ENCODE assay signal across 9 mouse cellular contexts in genomic region chr3:129308102-129308752, GRCm38 (mm10). TPM values are rescaled to one million over a fixed set of nuclear protein-coding genes. Genes with fewer than 3 reads are reported as not detected.
DNase-seq lines count a peak whose midpoint lies in the region; ATAC-seq and TF ChIP-seq lines count a peak whose summit lies in the region.
"Had no signal": no experiment of that assay in that cellular context is flagged by ENCODE, and none has a peak within 500 bp of the region (broad histone marks: within the 10 kb centered on the region; RNA-seq: fewer than 3 reads in every experiment).

No protein-coding gene starts in this region.

- H3K9ac ChIP-seq in kidney, embryonic 15.5 days: no peak overlapping the region
- H3K9ac ChIP-seq: embryonic facial prominence, embryonic 15.5 days had no signal

- H3K4me2 ChIP-seq in kidney, embryonic 15.5 days: no peak overlapping the region
- H3K4me2 ChIP-seq: embryonic facial prominence, embryonic 15.5 days had no signal

- H3K9me3 ChIP-seq in kidney, embryonic 15.5 days (replicated peaks): no peaks in the 10 kb centered on the region
- no peaks in the 10 kb centered on the region for H3K9me3 ChIP-seq in G1E (replicated peaks)
- H3K9me3 ChIP-seq: embryonic facial prominence, embryonic 15.5 days had no signal

- no peak overlapping the region for H3K27ac ChIP-seq in kidney, embryonic 15.5 days
- H3K27ac ChIP-seq: embryonic facial prominence, embryonic 15.5 days had no signal

- no peaks in the 10 kb centered on the region for H3K27me3 ChIP-seq in kidney, embryonic 15.5 days
- H3K27me3 ChIP-seq in G1E (ENCODE audit: insufficient read depth, low read length): no peaks in the 10 kb centered on the region
- H3K27me3 ChIP-seq: embryonic facial prominence, embryonic 15.5 days had no signal

- no peak overlapping the region for H3K4me3 ChIP-seq in kidney, embryonic 15.5 days (replicated peaks)
- no peak overlapping the region for H3K4me3 ChIP-seq in G1E (ENCODE audit: low read depth, low read length)
- H3K4me3 ChIP-seq: embryonic facial prominence, embryonic 15.5 days had no signal

- DNase-seq in kidney, adult 18-20 months: no peak
- no peak for DNase-seq in G1E (ENCODE audit: low spot score)
- peak; percentile 28 for DNase-seq in kidney, postnatal 14 days
- peak; percentile 50 for DNase-seq in retina, postnatal 7 days (ENCODE audit: low read depth, low spot score)
- no peak for DNase-seq in ovary, postnatal 14 days (ENCODE audit: low spot score)
- no peak for DNase-seq in spleen, postnatal 4 days (ENCODE audit: low spot score in 2 of 2)

- H3K4me1 ChIP-seq in kidney, embryonic 15.5 days: peaks cover 20% of the 10 kb centered on the region
- no peaks in the 10 kb centered on the region for H3K4me1 ChIP-seq in G1E (ENCODE audit: insufficient read depth, low read depth, low read length)

- 34% methylated on average over 10 of the region's 10 CpGs for WGBS in kidney, embryonic 15.5 days

- TF ChIP-seq CTCF in G1E (IDR thresholded peaks at IDR 0.05; ENCODE audit: low read depth, low read length): no peak

- peaks cover 7% of the 10 kb centered on the region; the same call in 1 of the 2 replicates for H3K36me3 ChIP-seq in kidney, embryonic 15.5 days
- no peaks in the 10 kb centered on the region for H3K36me3 ChIP-seq in G1E (replicated peaks)
- H3K36me3 ChIP-seq: embryonic facial prominence, embryonic 15.5 days had no signal

- peak; percentile 69; the same call in 1 of the 2 replicates for ATAC-seq in kidney, embryonic 15.5 days (replicated peaks; ENCODE audit: low FRiP score)
- peak; percentile 34; the same call in 1 of the 2 replicates for ATAC-seq in G1E (ENCODE audit: extremely low read depth, insufficient number of reproducible peaks, low FRiP score, poor library complexity, severe bottlenecking)
- peak; percentile 89 for ATAC-seq in common myeloid progenitor, adult 5-6 weeks (replicated peaks; ENCODE audit: low read depth, poor library complexity, severe bottlenecking)

RNA-seq across cellular contexts. Expression of gene Enpep, which starts 24.3 kb away (rescaled TPM):
- 82.5 and 82.7 TPM in 2 replicates for polyA plus RNA-seq in kidney, embryonic 15.5 days (2015; fragmentation: Nextera tagmentation; extraction: Ambion mirVana)
- total RNA-seq in G1E (2014; fragmentation: Nextera tagmentation) (not detected in 2 replicates), G1E (2017) (0.16 TPM in 1 of 2 replicates, not detected in the other)
- not detected in 2 replicates for polyA plus RNA-seq in G1E (2012)
- not detected in 2 replicates for total RNA-seq in common myeloid progenitor, adult 5-6 weeks (2017)

Comparison
In these comparisons a context has a peak if more than half of its experiments do, and no peak if none do; other contexts are left out.
1. DNase-seq: peak in kidney, postnatal 14 days (single experiment) and retina, postnatal 7 days (single experiment); none in kidney, adult 18-20 months (single experiment), G1E (single experiment), ovary, postnatal 14 days (single experiment) and spleen, postnatal 4 days (0 of 2).
2. ATAC-seq: peak in every context shown above with its lines; median percentile 89 in common myeloid progenitor, adult 5-6 weeks; 69 in kidney, embryonic 15.5 days; 34 in G1E.